In the genomic region with DNA sequence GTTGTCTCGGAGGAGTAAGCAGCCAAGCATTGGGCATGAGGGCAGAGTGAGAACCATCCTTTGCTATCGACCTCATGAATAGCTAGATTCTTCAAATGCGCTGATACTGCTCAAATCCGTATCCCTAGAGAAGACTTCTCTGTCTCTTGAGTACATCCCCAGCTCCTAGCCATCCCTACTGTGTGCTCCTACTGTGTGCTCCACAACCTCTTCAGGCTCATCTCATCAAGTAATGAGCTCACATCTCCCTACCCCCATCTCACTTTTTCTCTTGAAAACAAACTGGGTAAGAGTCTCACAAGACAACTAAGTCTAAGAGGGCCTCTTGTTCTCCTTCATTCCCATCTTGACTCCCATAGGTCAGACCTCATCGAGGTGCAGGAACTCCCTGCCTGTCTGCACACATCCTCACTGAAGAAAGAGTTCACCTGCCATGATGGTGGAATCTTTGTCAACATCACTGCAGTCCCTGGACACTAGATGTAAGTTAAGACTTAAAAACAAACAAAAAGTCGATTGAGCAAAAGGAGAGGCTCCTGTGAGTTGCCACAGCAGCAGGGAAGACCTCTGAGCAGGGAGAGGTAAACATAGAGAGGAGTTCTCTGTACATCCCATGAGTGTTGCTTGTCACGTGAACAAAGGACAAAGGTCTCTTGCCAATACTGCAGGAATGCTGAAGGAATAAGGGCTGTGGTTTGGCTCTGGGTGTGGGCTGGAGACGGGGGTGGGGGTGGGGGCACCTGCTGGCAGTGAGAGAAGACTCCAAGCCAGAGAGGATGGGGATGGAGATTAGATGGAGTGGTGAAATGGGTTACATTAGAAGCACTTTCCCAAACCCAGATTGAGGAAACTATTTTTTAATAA, we compare ENCODE assay signal across 21 mouse cellular contexts. TPM values are rescaled to one million over a fixed set of nuclear protein-coding genes. Genes with fewer than 3 reads are reported as not detected.
DNase-seq lines count a peak whose midpoint lies in the region; ATAC-seq and TF ChIP-seq lines count a peak whose summit lies in the region.
"Had no signal": no experiment of that assay in that cellular context is flagged by ENCODE, and none has a peak within 500 bp of the region (broad histone marks: within the 10 kb centered on the region; RNA-seq: fewer than 3 reads in every experiment).

No protein-coding gene starts in this region.

- H3K79me2 ChIP-seq in CH12.LX (replicated peaks; ENCODE audit: control insufficient read depth, extremely low read depth, insufficient read depth, poor library complexity, severe bottlenecking), result no peaks in the 10 kb centered on the region

- no peaks in the 10 kb centered on the region for H3K36me3 ChIP-seq in heart, embryonic 10.5 days
- no peaks in the 10 kb centered on the region for H3K36me3 ChIP-seq in CH12.LX (replicated peaks in 1 of 2; ENCODE audit: control insufficient read depth in 1 of 2, insufficient read depth in 1 of 2, low read length in 1 of 2)
- H3K36me3 ChIP-seq in intestine, embryonic 15.5 days, result no peaks in the 10 kb centered on the region
- H3K36me3 ChIP-seq: embryonic facial prominence, embryonic 12.5 days; forebrain, embryonic 12.5 days; heart, embryonic 15.5 days; hindbrain, embryonic 12.5 days had no signal

- dilution Hi-C loops in CH12.LX (cut with MboI; ENCODE audit: extremely low pct_ligation_motif_present, extremely low pct_unique_long_range_greater_than_20kb, low sequenced_read_pairs), result no loop called here

- no peaks in the 10 kb centered on the region for H3K27me3 ChIP-seq in heart, embryonic 10.5 days (ENCODE audit: insufficient read depth, poor library complexity, severe bottlenecking)
- no peaks in the 10 kb centered on the region for H3K27me3 ChIP-seq in CH12.LX (replicated peaks)
- no peaks in the 10 kb centered on the region for H3K27me3 ChIP-seq in intestine, embryonic 15.5 days (replicated peaks)
- H3K27me3 ChIP-seq: embryonic facial prominence, embryonic 12.5 days; forebrain, embryonic 12.5 days; heart, embryonic 15.5 days; hindbrain, embryonic 12.5 days had no signal

- intact Hi-C loops in heart, postnatal 10 days (cut with DNase I), result no loop called here
- intact Hi-C loops in left cerebral cortex, adult 2 months (cut with DNase I), result no loop called here

- TF ChIP-seq EP300 in CH12.LX (IDR thresholded peaks at IDR 0.05; ENCODE audit: low read length), result no peak

- peak overlapping the region; percentile 49; the same call in 1 of the 2 replicates for H3K27ac ChIP-seq in heart, embryonic 10.5 days
- H3K27ac ChIP-seq in CH12.LX (ENCODE audit: insufficient read depth, low read depth), result no peak overlapping the region
- no peak overlapping the region for H3K27ac ChIP-seq in intestine, embryonic 15.5 days
- H3K27ac ChIP-seq in left cerebral cortex, adult 2 months, result no peak overlapping the region
- H3K27ac ChIP-seq: embryonic facial prominence, embryonic 12.5 days; forebrain, embryonic 12.5 days; hindbrain, embryonic 12.5 days had no signal

- no peaks in the 10 kb centered on the region for H3K9me3 ChIP-seq in heart, embryonic 10.5 days
- H3K9me3 ChIP-seq in CH12.LX (replicated peaks; ENCODE audit: low read length), result no peaks in the 10 kb centered on the region
- H3K9me3 ChIP-seq in intestine, embryonic 15.5 days, result no peaks in the 10 kb centered on the region
- H3K9me3 ChIP-seq: embryonic facial prominence, embryonic 12.5 days; forebrain, embryonic 12.5 days; heart, embryonic 15.5 days; hindbrain, embryonic 12.5 days had no signal

- TF ChIP-seq CTCF in CH12.LX (conservative IDR thresholded peaks at IDR 0.05 in 1 of 2, IDR thresholded peaks at IDR 0.05 in 1 of 2; ENCODE audit: low read depth in 2 of 2, low read length in 2 of 2), result no peak
- TF ChIP-seq CTCF in left cerebral cortex, adult 2 months (IDR thresholded peaks at IDR 0.05), result no peak

- H3K4me2 ChIP-seq in CH12.LX (ENCODE audit: insufficient read depth, low read depth, poor library complexity, severe bottlenecking), result no peak overlapping the region
- H3K4me2 ChIP-seq in intestine, embryonic 15.5 days (replicated peaks), result no peak overlapping the region
- H3K4me2 ChIP-seq: embryonic facial prominence, embryonic 12.5 days; forebrain, embryonic 12.5 days; heart, embryonic 15.5 days; hindbrain, embryonic 12.5 days had no signal

- no peak overlapping the region for H3K9ac ChIP-seq in CH12.LX (ENCODE audit: insufficient read depth, low read depth)
- no peak overlapping the region for H3K9ac ChIP-seq in intestine, embryonic 15.5 days
- H3K9ac ChIP-seq: embryonic facial prominence, embryonic 12.5 days; forebrain, embryonic 12.5 days; forebrain, postnatal 0 days; heart, embryonic 15.5 days; hindbrain, embryonic 12.5 days had no signal

- ATAC-seq in intestine, embryonic 15.5 days, result peak; percentile 94
- no peak for ATAC-seq in monocyte, adult 5-6 weeks (replicated peaks; ENCODE audit: insufficient number of reproducible peaks, low FRiP score, low TSS enrichment, poor library complexity, severe bottlenecking)
- ATAC-seq: activated CD4-positive, CD25-positive, alpha-beta regulatory T cell, adult 4 months; forebrain, postnatal 0 days; hindbrain, embryonic 16.5 days; inflammation-experienced regulatory T-cells, adult 6 months had no signal

- no peak for TF ChIP-seq POLR2A in CH12.LX (IDR thresholded peaks at IDR 0.05; ENCODE audit: low read depth, low read length)

- peaks cover 36% of the 10 kb centered on the region for H3K4me1 ChIP-seq in heart, embryonic 10.5 days
- no peaks in the 10 kb centered on the region for H3K4me1 ChIP-seq in CH12.LX (ENCODE audit: control insufficient read depth in 1 of 2, insufficient read depth in 2 of 2)
- no peaks in the 10 kb centered on the region for H3K4me1 ChIP-seq in intestine, embryonic 15.5 days (replicated peaks)
- H3K4me1 ChIP-seq: embryonic facial prominence, embryonic 12.5 days; hindbrain, embryonic 12.5 days had no signal

- no peak for TF ChIP-seq RAD21 in CH12.LX (IDR thresholded peaks at IDR 0.05; ENCODE audit: low read depth, low read length)

- in situ Hi-C loops in CH12.LX (cut with MboI; ENCODE audit: low pct_ligation_motif_present, low pct_unique_long_range_greater_than_20kb, low sequenced_read_pairs), result no loop called here

- no peak for DNase-seq in heart, embryonic 10.5 days (ENCODE audit: low spot score)
- no peak for DNase-seq in heart, postnatal 10 days
- DNase-seq in CH12.LX (ENCODE audit: extremely low read depth), result no peak
- peak; percentile 84 for DNase-seq in yolk sac, embryonic 10.5 days (ENCODE audit: low spot score)
- DNase-seq in left cerebral cortex, adult 2 months (ENCODE audit: extremely low spot score in 1 of 2, low spot score in 2 of 2), result no peak
- DNase-seq: adrenal gland, postnatal 14 days; cerebellum, adult 11-12 months; cerebellum, adult 9-10 months; cerebellum, postnatal 25 days; forebrain, postnatal 0 days; gastrocnemius, postnatal 25 days; heart, postnatal 4 days had no signal

- 75% methylated on average over 8 of the region's 8 CpGs for WGBS in heart, embryonic 10.5 days
- 67% methylated on average over 8 of the region's 8 CpGs for WGBS in intestine, embryonic 15.5 days

- no peak overlapping the region for H3K4me3 ChIP-seq in heart, embryonic 10.5 days
- no peak overlapping the region for H3K4me3 ChIP-seq in CH12.LX (replicated peaks in 1 of 3; ENCODE audit: low read depth in 2 of 3, low read length in 2 of 3, poor library complexity in 1 of 3)
- no peak overlapping the region for H3K4me3 ChIP-seq in intestine, embryonic 15.5 days (replicated peaks)
- no peak overlapping the region for H3K4me3 ChIP-seq in left cerebral cortex, adult 2 months
- H3K4me3 ChIP-seq: embryonic facial prominence, embryonic 12.5 days; forebrain, embryonic 12.5 days; heart, embryonic 15.5 days; hindbrain, embryonic 12.5 days had no signal

TF ChIP-seq in CH12.LX, 34 proteins besides CTCF, POLR2A, EP300 and RAD21:
- TF ChIP-seq SIN3A (IDR thresholded peaks at IDR 0.05; ENCODE audit: low read length) (no peak), ZKSCAN1 (IDR thresholded peaks at IDR 0.05; ENCODE audit: borderline replicate concordance, low read depth, low read length) (peak; percentile 77; the same call in 1 of the 2 replicates)
TF ChIP-seq in CH12.LX: peak in this region for 1.

RNA-seq across cellular contexts. Expression of a gene that starts 9.5 kb away (rescaled TPM):
- polyA plus RNA-seq in heart, embryonic 10.5 days (2016; fragmentation: Nextera tagmentation; extraction: Ambion mirVana), result 44.5 and 50.9 TPM in 2 replicates
- total RNA-seq in heart, postnatal 10 days (2021), result 10 to 100 TPM; 27.3 to 28.3 TPM
- total RNA-seq in CH12.LX (2012; rRNA removed) (4.1 and 4.5 TPM in 2 replicates), CH12.LX (2014; rRNA removed) (2.6 and 3.2 TPM in 2 replicates)
- polyA plus RNA-seq in CH12.LX (2012; ENCODE audit: insufficient read length, low read depth), result 29.2 and 34.6 TPM in 2 replicates
- 44.5 and 50.0 TPM in 2 replicates for polyA plus RNA-seq in intestine, embryonic 15.5 days (2015; fragmentation: Nextera tagmentation; extraction: Ambion mirVana)
- 4.5 to 9.5 TPM (median 9.4 TPM) in 3 replicates for total RNA-seq in monocyte, adult 5-6 weeks (2017)
- 10 to 100 TPM; 26.8 to 32.2 TPM for total RNA-seq in left cerebral cortex, adult 2 months (2021)
